Mouse (Mus musculus) liver (tissue): ENCODE measurements around the gene Igfbp1.

Source experiments
- DNase-seq: peaks from one replicate; pipeline ENCODE4 v3.0.0-alpha.2; 2020; ENCODE audit warnings: mixed read lengths

Gene Igfbp1

DNA sequence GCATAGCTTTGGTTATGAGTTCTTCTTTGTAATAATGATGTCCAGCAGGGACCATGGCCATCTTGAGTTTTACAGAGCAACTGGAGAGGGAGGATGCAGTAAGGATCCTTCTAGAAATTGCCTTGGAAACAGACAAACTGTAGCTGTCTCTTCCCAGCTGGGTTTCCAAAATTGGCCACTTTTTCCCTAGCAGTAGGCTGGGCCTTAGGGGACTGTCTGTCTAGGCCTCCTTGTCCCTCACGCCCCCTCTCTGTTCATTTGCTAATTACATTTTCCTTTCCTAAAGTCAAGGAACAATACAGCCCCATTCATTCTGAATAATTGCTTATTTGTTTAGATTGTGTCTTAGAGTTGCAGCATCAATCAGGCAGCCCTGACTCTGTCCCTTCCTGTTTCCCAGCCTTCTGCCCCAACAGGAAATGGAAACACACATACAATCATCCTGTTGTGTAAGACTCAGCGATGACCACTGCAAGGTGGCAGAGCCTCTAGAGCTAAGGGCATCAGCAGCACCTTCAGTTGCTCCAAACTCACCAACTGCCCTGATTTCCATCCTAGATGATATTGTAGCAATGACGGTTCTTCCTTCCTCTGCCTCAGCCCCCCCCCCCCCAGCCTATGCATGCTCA, 37.5 kb downstream of the Igfbp1 start:
- DNase-seq, result no peak

GRCm38 (mm10) chr11:7236751-7237150, 39.2 kb downstream of the Igfbp1 start:
- DNase-seq, result no peak

DNA sequence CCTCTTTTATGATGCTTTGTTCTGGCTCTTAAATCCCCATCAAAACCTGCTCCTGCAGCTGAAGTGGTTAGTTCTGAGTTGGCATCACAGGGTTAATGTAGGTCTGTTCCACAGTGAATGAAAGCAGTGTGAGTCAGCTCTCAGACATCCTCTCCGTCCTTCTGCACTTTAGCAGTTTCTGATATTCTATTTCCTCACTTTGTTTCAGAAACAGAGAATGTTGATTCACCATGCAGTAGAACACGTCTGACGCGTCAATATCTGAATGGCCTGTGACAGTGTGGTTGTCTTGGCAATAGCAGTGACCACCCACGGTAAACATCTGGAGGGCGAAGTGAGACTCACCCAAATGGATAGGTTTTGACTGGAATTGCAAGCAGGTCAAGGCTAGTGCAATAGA, 40.1 kb downstream of the Igfbp1 start:
- DNase-seq, result no peak

DNA sequence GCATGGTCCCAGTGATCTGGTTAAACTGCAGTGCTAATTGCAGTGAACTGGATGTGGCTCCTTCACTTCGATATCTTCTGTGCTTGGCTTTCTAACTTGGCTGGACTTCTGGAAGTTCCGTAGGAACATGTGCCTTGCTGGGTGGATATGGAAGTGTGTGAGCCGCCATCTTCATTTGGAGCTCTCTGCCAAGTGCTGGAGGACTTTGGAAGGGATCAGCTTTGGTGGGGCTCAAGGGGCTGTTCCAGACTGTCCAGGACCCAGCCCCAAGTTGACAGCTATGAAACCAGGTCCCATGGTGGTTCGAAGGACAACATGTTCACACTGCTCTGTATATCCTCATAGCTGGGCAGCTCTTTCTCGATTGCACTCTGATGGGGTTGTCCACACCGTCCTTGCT, 41.0 kb downstream of the Igfbp1 start:
- DNase-seq, result no peak

GRCm38 (mm10) chr11:7239041-7239740, 41.6 kb downstream of the Igfbp1 start:
- DNase-seq, result no peak

DNA sequence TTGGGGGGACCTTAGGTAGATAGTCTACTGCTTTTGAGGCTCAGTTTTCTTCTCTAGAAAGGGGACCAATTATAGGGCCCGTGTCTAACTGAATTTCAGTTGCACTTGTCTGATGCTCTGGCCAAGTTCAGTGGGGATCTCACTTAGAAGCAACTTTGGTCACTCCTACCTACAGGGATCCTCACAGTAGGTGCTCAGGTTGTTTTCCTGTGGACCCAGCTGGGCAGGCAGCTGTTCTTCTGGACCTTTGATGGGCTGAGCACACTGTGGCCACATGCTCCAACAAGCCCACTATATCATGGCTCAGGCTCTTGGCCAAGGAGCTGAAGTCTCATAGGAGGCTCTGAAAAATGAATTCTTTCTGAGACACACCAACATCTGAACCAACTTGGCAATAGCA, 47.2 kb downstream of the Igfbp1 start:
- no peak for DNase-seq

GRCm38 (mm10) chr11:7250415-7250814, 52.8 kb downstream of the Igfbp1 start:
- no peak for DNase-seq

DNA sequence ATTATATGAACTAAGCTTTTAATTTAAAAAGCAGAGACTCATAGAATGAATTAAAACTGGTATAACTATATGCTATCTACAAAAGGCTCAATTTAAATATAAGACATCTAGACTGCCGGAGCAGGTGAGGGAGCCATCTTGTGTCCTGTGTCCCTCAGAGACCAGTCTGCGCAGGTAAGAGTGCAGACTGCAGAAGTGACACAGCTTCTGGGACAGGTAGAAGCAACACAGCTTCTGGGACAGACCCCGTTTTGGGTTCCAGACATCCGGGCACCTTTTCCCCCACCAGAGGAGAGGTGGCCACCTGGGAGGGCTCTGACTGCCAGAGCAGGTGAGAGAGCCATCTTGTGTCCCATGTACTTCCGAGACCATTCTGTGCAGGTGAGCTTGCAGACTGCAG, 53.3 kb downstream of the Igfbp1 start:
- DNase-seq, result no peak
